Mouse (Mus musculus) C2C12 (cell line): ENCODE data around the gene Rasgef1a.

Source experiments
- CEBPB ChIP-seq: IDR thresholded peaks from one replicate; pipeline ENCODE4 v1.6.1; 2011; ENCODE audit warnings: low read depth, mild to moderate bottlenecking, control low read depth, moderate library complexity
- CTCF ChIP-seq: IDR thresholded peaks from one replicate; pipeline ENCODE4 v1.5.1; 2011; ENCODE audit not compliant: control insufficient read depth, insufficient read depth, insufficient read length
- FOSL1 ChIP-seq: IDR thresholded peaks from one replicate; pipeline ENCODE4 v1.8.0; 2011; ENCODE audit warnings: mild to moderate bottlenecking, low read length; ENCODE audit not compliant: poor library complexity, insufficient read depth, severe bottlenecking
- MAX ChIP-seq: IDR thresholded peaks from one replicate; pipeline ENCODE4 v1.6.1; 2011; ENCODE audit warnings: mild to moderate bottlenecking, control low read depth
- USF1 ChIP-seq: IDR thresholded peaks from one replicate; pipeline ENCODE4 v1.6.1; 2011; ENCODE audit warnings: low read depth, mild to moderate bottlenecking, control low read depth, moderate library complexity

DNA sequence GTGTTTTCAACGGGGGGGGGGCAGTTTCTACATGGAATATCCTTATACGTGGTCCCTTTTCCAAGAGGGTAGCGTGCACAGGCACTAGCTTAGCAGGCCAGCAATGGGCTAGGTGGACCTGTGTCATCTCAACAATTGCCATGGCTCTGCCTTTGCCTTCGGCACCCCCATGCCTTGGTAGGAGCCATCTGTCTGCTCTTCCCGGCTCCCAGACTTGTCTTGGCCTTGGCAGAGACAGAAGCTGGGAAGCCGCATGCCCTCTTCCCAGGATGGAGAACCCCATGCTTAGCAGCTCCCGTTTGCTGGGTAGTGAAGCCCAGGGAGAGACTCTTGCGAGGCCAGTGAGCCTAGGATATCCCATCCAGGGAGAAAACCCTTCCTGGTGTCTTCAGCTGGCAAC lies 73.4 kb downstream of the Rasgef1a start:
- no peak for TF ChIP-seq CTCF
- no peak for TF ChIP-seq USF1
- no peak for TF ChIP-seq MAX
- no peak for TF ChIP-seq FOSL1
- no peak for TF ChIP-seq CEBPB
